Mouse (Mus musculus): ENCODE measurements around the gene Ankrd33b. TPM values are rescaled to one million over a fixed set of nuclear protein-coding genes. Genes with fewer than 3 reads are reported as not detected.

Gene Ankrd33b
- total RNA-seq, 2 experiments from 2014 or later = 58.7 to 59.4 TPM

DNA sequence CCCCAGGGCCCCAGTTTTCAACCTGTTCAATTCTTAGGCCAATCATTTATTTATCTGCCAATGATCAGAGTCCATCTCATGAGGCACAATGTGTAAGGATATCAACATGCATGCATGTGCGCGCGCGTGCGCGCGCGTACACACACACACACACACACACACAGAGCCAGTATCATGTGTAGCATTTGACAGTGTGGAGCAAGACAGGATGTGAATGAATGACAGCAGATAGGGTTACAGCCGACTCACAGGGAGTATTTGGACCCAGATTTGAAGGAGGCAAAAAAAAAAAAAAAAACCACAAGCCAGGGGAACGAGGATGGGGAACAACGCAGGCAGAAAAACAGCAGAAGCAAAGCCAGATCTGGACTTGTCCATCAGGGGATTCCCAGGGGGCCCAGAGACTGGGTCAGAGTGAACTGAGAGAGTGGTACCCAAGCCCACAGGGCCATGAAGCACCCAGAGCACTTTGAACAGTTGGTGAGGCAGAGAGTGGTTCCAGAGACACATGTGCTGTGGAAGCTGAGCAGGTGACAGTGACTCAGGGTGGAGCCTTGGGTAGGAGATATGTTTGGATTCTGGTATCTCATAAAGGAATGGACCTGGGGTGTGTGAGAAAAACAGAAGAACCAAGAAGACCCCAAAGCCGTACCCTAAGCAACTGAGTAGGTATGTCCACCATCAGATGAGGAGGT lies 41.7 kb downstream of the Ankrd33b start:
- no peak for TF ChIP-seq CTCF (conservative IDR thresholded peaks at IDR 0.05)
- DNase-seq (ENCODE audit: low spot score in 2 of 2) = no peak
- peak overlapping the region; percentile 84 for H3K27ac ChIP-seq

DNA sequence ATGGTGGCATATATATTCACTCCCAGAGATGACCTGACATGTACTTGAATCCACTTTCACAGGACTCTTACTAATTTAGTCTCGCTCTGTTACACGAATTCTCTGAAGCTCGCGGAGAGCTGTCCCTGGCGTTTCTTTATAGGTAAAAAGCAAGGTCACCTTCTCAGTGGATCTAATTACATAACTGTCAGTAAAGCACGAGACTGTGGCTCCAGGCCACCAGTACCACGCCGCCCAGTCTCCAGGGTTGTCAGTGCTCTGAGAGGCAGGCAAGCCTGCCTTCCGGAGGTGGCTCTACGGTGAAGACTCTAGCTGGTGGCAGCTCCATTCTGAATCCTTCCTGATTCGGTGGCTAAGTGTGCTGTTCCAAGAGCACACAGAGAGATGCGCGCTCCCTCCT lies 43.0 kb downstream of the Ankrd33b start:
- H3K27ac ChIP-seq = peak overlapping the region; percentile 84
- TF ChIP-seq CTCF (conservative IDR thresholded peaks at IDR 0.05) = no peak
- DNase-seq (ENCODE audit: low spot score in 2 of 2) = no peak
- no peak overlapping the region for H3K4me3 ChIP-seq

More for the DNA sequence above, 41.7 kb downstream of the Ankrd33b start:
- no peak overlapping the region for H3K4me3 ChIP-seq

DNA sequence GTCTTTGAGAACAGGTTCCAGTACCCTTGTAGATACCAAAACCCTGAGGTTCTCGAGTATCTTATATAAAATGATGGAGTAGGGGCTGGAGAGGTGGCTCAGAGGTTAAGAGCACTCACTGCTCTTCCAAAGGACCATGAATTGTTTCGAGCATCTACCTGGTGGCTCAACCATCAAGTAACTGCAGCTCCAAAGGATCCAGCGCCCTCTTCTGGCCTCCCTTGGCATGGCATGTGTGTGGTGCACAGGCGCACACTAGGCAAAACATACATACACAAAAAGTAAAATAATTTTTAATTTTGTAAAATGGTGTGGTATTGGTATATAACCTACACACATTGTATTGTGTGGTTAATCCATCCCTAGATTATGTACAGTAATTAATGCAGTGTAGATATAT lies 43.8 kb downstream of the Ankrd33b start:
- Histone ChIP-seq H3K4me3 (no peak overlapping the region), H3K27ac (no peak overlapping the region)
- TF ChIP-seq CTCF (conservative IDR thresholded peaks at IDR 0.05) = peak; percentile 73
- peak in 1 of 2 experiments; percentile 49 for DNase-seq (ENCODE audit: low spot score in 2 of 2)

DNA sequence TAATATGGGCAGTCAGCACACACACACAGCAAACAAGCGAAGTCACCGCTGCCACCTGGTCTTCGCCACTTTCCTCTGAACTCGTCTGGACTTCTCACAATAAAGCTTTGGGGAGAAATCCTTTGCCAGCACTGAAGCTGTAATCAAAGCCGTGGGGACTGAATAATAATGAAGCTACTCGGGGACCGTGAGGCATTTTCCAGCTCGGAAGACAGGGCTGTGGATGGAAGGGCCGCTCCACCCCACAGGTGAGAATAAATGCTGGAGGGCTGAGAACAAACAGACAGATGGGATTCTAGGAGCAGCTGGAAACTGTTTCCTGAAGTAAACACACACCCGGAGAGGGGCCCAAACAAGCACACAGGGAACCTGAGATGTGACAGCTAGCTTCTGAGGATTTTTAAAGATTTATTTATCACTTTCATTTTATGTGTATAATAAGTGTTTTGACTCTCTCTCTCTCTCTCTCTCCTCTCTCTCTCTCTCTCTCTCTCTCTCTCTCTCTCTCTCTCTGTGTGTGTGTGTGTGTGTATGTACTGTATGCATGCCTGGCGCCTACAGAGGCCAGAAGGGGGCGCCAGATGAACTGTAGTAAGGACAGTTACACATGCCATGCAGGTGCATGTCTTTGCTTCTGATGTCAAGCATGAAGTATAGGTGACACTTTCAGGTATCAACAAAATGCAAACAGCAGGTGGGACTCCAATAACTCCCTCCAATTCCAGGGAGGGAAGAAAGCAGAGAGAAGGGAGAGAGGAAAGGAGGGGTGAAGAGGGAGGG lies 46.7 kb downstream of the Ankrd33b start:
- TF ChIP-seq CTCF (conservative IDR thresholded peaks at IDR 0.05) = peak; percentile 38; the same call in 1 of the 2 replicates
- H3K4me3 ChIP-seq = no peak overlapping the region
- no peak for DNase-seq (ENCODE audit: low spot score in 2 of 2)
- H3K27ac ChIP-seq = peak overlapping the region; percentile 59; the same call in 1 of the 2 replicates

DNA sequence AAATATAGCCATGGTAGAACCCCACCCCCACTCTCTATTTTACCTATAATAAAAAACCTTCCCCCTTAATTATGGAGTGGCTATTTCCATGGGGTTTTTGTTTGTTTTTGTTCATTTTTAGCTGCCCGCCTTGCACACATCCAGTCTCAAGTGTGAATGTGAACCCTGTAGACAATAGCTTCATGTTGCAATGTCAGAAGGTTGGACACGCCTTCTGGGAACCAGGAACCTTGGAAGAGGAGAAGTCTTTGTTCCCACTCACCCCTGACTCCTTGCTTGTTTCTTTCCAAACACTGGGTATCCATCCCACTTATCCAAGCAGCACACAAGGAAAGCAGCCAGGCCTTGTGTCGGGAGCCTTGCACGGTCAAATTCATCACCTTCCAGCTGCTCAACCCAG lies 48.5 kb downstream of the Ankrd33b start:
- Histone ChIP-seq H3K4me3 (no peak overlapping the region), H3K27ac (peak overlapping the region; percentile 84)
- no peak for DNase-seq (ENCODE audit: low spot score in 2 of 2)
- no peak for TF ChIP-seq CTCF (conservative IDR thresholded peaks at IDR 0.05)

DNA sequence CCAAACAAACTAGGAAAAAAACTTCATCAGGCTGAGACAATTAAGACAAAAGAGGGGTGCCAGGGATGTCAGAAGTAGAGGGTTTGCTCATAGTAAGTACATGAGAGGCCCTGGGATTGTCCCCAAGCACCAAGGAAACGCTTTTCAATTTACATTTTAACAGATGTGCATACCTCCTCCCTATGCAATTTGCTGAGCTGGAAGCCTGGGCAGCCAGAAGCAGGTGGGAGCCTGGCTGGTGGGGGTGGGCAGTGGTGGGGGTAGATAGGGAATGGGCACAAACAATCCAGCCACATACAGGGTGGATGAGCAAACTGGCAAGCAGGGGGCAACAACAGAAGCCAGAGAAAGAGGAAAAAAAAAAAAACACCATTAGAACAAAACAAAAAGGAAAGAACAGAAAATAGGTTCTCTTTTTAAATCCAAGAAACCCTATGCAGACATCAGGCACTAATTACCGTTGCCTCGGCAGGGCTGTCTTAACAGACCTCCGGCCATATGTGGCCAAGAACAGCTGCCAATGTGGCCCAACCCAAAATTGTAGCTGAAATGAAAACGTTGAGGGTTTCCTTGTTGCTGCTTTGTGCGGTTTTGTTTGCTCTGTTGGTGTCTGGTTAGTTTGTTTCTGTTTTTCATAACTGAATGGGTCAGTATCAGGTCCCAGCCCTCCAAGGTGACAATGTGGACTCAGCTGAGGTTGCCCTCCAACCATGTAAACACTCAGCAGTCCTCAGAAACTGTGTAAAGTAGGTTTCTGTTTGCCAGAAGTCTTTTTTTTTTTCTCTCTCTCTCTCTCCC lies 49.2 kb downstream of the Ankrd33b start:
- Histone ChIP-seq H3K4me3 (no peak overlapping the region), H3K27ac (peak overlapping the region; percentile 84)
- DNase-seq (ENCODE audit: low spot score in 2 of 2) = no peak
- TF ChIP-seq CTCF (conservative IDR thresholded peaks at IDR 0.05) = 0 out of 2 replicates have a peak, but pooled peaks have one; percentile 3

DNA sequence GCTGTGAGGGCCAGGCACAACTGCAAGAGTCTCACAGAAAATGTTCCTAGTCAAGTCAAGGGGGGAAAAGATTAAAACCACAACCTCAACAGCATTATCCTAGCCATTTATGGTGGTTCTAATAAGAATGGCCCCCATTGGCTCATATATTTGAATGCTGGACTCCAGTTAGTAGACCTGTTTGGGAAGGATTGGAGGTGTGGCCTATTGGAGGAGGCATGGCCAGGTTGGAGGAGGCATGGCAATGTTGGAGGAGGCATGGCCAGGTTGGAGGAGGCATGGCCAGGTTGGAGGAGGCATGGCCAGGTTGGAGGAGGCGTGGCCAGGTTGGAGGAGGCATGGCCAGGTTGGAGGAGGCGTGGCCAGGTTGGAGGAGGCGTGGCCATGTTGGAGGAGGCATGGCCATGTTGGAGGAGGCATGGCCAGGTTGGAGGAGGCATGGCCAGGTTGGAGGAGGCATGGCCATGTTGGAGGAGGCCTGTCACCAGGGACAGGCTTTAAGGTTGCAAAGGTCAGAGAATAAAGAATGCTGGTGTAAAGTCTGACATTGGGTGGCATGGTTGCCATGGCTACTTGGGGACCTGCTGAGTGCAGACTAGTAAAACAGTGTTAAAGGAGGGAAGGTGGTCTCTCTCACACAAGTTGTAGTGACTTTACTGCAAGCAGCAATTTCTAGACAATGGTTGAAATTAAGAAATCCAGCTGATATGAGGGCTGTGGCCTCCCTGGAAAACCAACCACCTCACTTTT lies 50.3 kb downstream of the Ankrd33b start:
- no peak overlapping the region for H3K4me3 ChIP-seq
- DNase-seq (ENCODE audit: low spot score in 2 of 2) = no peak
- H3K27ac ChIP-seq = peak overlapping the region; percentile 84
- no peak for TF ChIP-seq CTCF (conservative IDR thresholded peaks at IDR 0.05)

DNA sequence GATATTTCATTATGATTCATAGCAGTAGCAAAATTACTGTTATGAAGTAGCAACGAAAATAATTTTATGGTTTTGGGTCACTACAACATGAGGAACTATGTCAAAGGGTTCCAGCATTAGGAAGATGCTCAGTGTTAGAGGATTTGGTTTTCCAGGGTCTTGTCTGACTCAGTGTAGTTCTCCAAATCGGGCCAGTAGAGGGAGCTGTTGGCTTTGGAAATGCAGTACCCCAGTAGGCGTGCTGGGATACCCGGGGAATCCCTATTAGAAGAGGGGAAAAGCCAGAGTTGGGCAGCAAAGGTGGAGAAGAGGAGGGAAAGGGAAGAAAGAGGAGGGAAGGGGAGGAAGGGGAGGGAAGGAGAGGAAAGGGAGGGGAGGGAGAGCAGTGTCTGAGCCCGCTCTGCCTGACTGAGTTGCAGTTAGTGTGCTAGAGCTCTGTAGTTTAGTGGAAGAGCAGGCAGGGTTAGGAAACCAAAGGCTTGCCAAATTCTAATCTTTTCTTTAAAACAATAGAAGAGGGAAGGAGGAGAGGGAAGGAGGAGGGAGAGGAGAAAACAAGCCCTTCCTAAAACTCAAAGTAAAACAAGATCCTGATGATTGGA lies 51.8 kb downstream of the Ankrd33b start:
- TF ChIP-seq CTCF (conservative IDR thresholded peaks at IDR 0.05) = peak; percentile 86
- Histone ChIP-seq H3K4me3 (no peak overlapping the region), H3K27ac (no peak overlapping the region)
- DNase-seq (ENCODE audit: low spot score in 2 of 2) = peak; percentile 82 to 95

DNA sequence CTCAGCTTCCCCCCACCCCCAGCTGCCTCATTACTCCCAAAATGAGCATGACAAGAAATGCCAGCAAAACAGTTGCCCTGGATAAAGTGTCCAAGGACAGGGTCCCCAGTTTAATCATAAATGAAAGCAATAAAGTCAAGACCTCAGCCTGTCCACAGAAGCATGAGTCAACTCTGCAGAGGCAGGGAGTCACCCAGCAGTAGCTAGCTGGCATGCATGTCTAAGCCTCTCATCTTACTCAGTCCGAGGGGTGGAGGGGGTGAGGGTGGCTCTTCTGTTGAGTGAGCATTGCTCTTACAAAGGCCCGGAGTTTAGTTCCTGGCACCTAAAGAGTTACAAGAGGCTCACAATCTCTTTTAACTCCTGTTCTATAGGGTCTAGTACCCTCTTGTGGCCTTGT lies 55.5 kb downstream of the Ankrd33b start:
- H3K27ac ChIP-seq = no peak overlapping the region
- TF ChIP-seq CTCF (conservative IDR thresholded peaks at IDR 0.05) = no peak

DNA sequence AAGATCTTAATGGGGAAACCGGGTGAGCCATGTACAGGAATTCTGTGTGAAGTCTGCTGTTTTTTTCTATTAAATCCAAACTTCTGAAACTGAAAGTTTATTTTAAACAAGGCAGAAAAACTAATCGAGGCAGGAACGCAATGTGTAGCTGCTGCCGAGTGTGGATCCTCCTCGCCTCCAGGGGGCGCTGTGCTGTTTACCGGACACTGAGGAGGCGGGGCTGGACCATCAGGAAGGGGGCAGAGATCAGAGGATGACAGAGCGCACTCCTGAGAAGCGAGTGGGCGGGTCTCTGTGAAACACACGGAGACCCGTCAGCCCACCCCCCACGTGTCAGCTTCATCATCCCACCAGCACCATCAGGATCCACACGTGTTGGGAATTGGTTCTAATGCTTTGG lies 58.0 kb downstream of the Ankrd33b start:
- no peak for DNase-seq (ENCODE audit: low spot score in 2 of 2)
- TF ChIP-seq CTCF (conservative IDR thresholded peaks at IDR 0.05) = peak; percentile 72
- Histone ChIP-seq H3K27ac (no peak overlapping the region), H3K4me3 (no peak overlapping the region)

More for the DNA sequence above, 55.5 kb downstream of the Ankrd33b start:
- H3K4me3 ChIP-seq = no peak overlapping the region
- no peak for DNase-seq (ENCODE audit: low spot score in 2 of 2)

DNA sequence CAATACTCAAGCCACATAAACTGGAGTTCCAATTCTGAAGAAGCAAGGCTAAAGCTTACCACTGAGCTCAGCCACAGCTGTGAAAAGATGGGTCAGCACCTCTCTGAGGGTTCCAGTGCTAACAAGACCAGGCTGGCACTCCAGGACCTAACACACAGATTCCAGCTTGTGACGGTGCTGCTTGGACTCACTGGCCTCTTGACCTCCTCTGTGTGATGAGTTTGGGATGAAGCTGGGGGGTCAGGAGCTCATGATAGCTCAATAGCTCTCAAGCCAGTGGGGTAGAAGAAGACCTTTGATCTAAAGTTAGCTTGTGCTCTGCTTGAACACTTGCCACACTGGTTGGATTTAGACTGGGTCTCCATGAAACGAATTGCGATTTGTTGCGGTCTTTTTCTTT lies 60.8 kb downstream of the Ankrd33b start:
- no peak for TF ChIP-seq CTCF (conservative IDR thresholded peaks at IDR 0.05)
- Histone ChIP-seq H3K4me3 (no peak overlapping the region), H3K27ac (no peak overlapping the region)
- no peak for DNase-seq (ENCODE audit: low spot score in 2 of 2)

DNA sequence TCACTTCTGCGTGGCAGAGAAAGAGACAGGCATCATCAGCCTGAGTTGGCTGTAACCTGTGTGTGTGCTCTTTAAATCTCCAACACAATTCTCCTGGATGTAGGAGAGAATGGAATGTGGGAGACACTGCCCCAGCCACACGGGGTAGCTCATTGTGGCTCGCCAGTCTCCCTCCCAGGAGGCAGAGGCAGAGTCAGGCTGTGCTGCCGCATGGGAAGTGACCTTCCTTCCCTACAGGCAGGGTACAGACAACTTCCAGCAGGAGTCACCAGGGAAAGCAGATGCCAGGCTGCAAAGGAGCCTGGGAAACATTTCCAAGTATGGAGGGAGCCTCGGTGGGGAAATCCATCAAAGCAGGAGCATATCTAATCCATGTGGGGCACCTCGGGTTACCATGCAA lies 62.3 kb downstream of the Ankrd33b start:
- no peak overlapping the region for H3K27ac ChIP-seq
- no peak for DNase-seq (ENCODE audit: low spot score in 2 of 2)
- H3K4me3 ChIP-seq = no peak overlapping the region
- TF ChIP-seq CTCF (conservative IDR thresholded peaks at IDR 0.05) = no peak
